Mouse (Mus musculus) midbrain, embryonic 15.5 days (tissue): ENCODE results near the gene 4931428L18Rik. TPM values are rescaled to one million over a fixed set of nuclear protein-coding genes. Genes with fewer than 3 reads are reported as not detected.

Experiments used
- ATAC-seq: fragments of 200-750 bp; cut with Nextera tagmentation; replicated peaks from 2 replicates; pipeline ENCODE4 v1.8.0; 2017; ENCODE audit warnings: moderate TSS enrichment
- H3K27ac ChIP-seq: fragments of 300-500 bp; sonication (generic); 2 replicates; pipeline ENCODE4 v1.5.1; 2015; ENCODE audit warnings: mild to moderate bottlenecking, inconsistent platforms
- H3K27me3 ChIP-seq: fragments of 300-500 bp; sonication (generic); replicated peaks from 2 replicates; pipeline ENCODE4 v1.6.1; 2015; ENCODE audit warnings: inconsistent platforms
- H3K36me3 ChIP-seq: fragments of 300-500 bp; sonication (generic); replicated peaks from 2 replicates; pipeline ENCODE4 v1.6.1; 2015; ENCODE audit warnings: inconsistent platforms
- H3K4me1 ChIP-seq: fragments of 300-500 bp; sonication (generic); 2 replicates; pipeline ENCODE4 v1.6.1; 2015; ENCODE audit warnings: inconsistent platforms
- H3K4me2 ChIP-seq: fragments of 300-500 bp; sonication (generic); 2 replicates; pipeline ENCODE4 v1.6.1; 2015; ENCODE audit warnings: inconsistent platforms, mild to moderate bottlenecking, moderate library complexity
- H3K4me3 ChIP-seq: fragments of 300-500 bp; sonication (generic); 2 replicates; pipeline ENCODE4 v1.5.1; 2015; ENCODE audit warnings: mild to moderate bottlenecking, inconsistent platforms
- H3K9ac ChIP-seq: fragments of 300-500 bp; sonication (generic); 2 replicates; pipeline ENCODE4 v1.6.1; 2015; ENCODE audit warnings: mild to moderate bottlenecking, inconsistent platforms
- H3K9me3 ChIP-seq: fragments of 300-500 bp; sonication (generic); 2 replicates; pipeline ENCODE4 v1.6.1; 2016; ENCODE audit warnings: inconsistent platforms
- WGBS: fragments of 180-500 bp; shearing (Covaris S2); methylation state at CpG from one replicate; pipeline ENCODE4 v1.1.7; 2015; ENCODE audit warnings: mixed read lengths; 5-methylcytosine and 5-hydroxymethylcytosine counted together
- polyA plus RNA-seq: library from polyadenylated mRNA; unstranded; fragments of >200 nt; fragmentation: Nextera tagmentation; extraction: Ambion mirVana; gene quantifications from 2 replicates; pipeline ENCODE4 v1.2.1, GENCODE M21; 2015

The 4931428L18Rik gene
- polyA plus RNA-seq, 1 experiment from 2014 or later: not detected

GRCm38 (mm10) chr1:31178264-31178663, 44.2 kb downstream of the 4931428L18Rik start:
- Histone ChIP-seq H3K4me3 (no peak overlapping the region), H3K27me3 (no peaks in the 10 kb centered on the region), H3K27ac (no peak overlapping the region), H3K36me3 (no peaks in the 10 kb centered on the region), H3K4me1 (no peaks in the 10 kb centered on the region), H3K9me3 (no peaks in the 10 kb centered on the region), H3K4me2 (no peak overlapping the region), H3K9ac (no peak overlapping the region)
- WGBS: 38% methylated on average over 1 of the region's 1 CpGs
- no peak for ATAC-seq

- no peak within 1 kb of the TSS for H3K27ac ChIP-seq
- no peak within 1 kb of the TSS for H3K4me3 ChIP-seq
- H3K4me1 ChIP-seq: no peaks in the 10 kb centered on the region
- no peak within 1 kb of the TSS for H3K9ac ChIP-seq
- H3K36me3 ChIP-seq: no peaks in the 10 kb centered on the region
- no peak within 1 kb of the TSS for H3K4me2 ChIP-seq
- H3K9me3 ChIP-seq: no peaks in the 10 kb centered on the region
- H3K27me3 ChIP-seq: no peaks in the 10 kb centered on the region
- 76% methylated on average over 5 of the region's 5 CpGs for WGBS
- ATAC-seq: no peak
Measured at GRCm38 (mm10) chr1:31176101-31176500, 46.4 kb downstream of the 4931428L18Rik start, which contains the start of gene Lgsn. Lgsn (plus strand) TSS chr1:31176401.

GRCm38 (mm10) chr1:31175401-31175800, 47.1 kb downstream of the 4931428L18Rik start:
- Histone ChIP-seq H3K9ac (no peak overlapping the region), H3K4me1 (no peaks in the 10 kb centered on the region), H3K4me2 (no peak overlapping the region), H3K4me3 (no peak overlapping the region), H3K36me3 (no peaks in the 10 kb centered on the region), H3K27me3 (no peaks in the 10 kb centered on the region), H3K9me3 (no peaks in the 10 kb centered on the region), H3K27ac (no peak overlapping the region)
- 77% methylated on average over 3 of the region's 3 CpGs for WGBS
- ATAC-seq: no peak

- H3K36me3 ChIP-seq: no peaks in the 10 kb centered on the region
- no peak for ATAC-seq
- H3K4me3 ChIP-seq: no peak overlapping the region
- 90% methylated on average over 7 of the region's 7 CpGs for WGBS
- no peak overlapping the region for H3K4me2 ChIP-seq
- H3K4me1 ChIP-seq: no peaks in the 10 kb centered on the region
- no peak overlapping the region for H3K27ac ChIP-seq
- no peaks in the 10 kb centered on the region for H3K27me3 ChIP-seq
- H3K9ac ChIP-seq: no peak overlapping the region
- no peaks in the 10 kb centered on the region for H3K9me3 ChIP-seq
Measured at GRCm38 (mm10) chr1:31165326-31166121, 57.0 kb downstream of the 4931428L18Rik start.

GRCm38 (mm10) chr1:31164527-31165189, 57.8 kb downstream of the 4931428L18Rik start:
- Histone ChIP-seq H3K27ac (no peak overlapping the region), H3K36me3 (no peaks in the 10 kb centered on the region), H3K9me3 (no peaks in the 10 kb centered on the region), H3K9ac (no peak overlapping the region), H3K4me1 (no peaks in the 10 kb centered on the region), H3K4me2 (no peak overlapping the region), H3K4me3 (no peak overlapping the region), H3K27me3 (no peaks in the 10 kb centered on the region)
- no peak for ATAC-seq
- WGBS: 84% methylated on average over 18 of the region's 18 CpGs

- Histone ChIP-seq H3K4me1 (no peaks in the 10 kb centered on the region), H3K27ac (no peak overlapping the region), H3K4me2 (no peak overlapping the region), H3K36me3 (no peaks in the 10 kb centered on the region), H3K27me3 (no peaks in the 10 kb centered on the region), H3K9ac (no peak overlapping the region), H3K4me3 (no peak overlapping the region), H3K9me3 (no peaks in the 10 kb centered on the region)
- no peak for ATAC-seq
- WGBS: 87% methylated on average over 2 of the region's 2 CpGs
Measured at GRCm38 (mm10) chr1:31156884-31157283, 65.6 kb downstream of the 4931428L18Rik start.

GRCm38 (mm10) chr1:31156185-31156584, 66.3 kb downstream of the 4931428L18Rik start:
- H3K9ac ChIP-seq: no peak overlapping the region
- H3K27ac ChIP-seq: no peak overlapping the region
- no peak overlapping the region for H3K4me3 ChIP-seq
- no peak overlapping the region for H3K4me2 ChIP-seq
- WGBS: 89% methylated on average over 2 of the region's 2 CpGs
- no peaks in the 10 kb centered on the region for H3K9me3 ChIP-seq
- no peaks in the 10 kb centered on the region for H3K27me3 ChIP-seq
- no peaks in the 10 kb centered on the region for H3K36me3 ChIP-seq
- ATAC-seq: no peak
- H3K4me1 ChIP-seq: no peaks in the 10 kb centered on the region

GRCm38 (mm10) chr1:31153793-31154349, 68.6 kb downstream of the 4931428L18Rik start:
- no peaks in the 10 kb centered on the region for H3K36me3 ChIP-seq
- no peaks in the 10 kb centered on the region for H3K27me3 ChIP-seq
- no peaks in the 10 kb centered on the region for H3K9me3 ChIP-seq
- no peaks in the 10 kb centered on the region for H3K4me1 ChIP-seq
- H3K4me3 ChIP-seq: no peak overlapping the region
- H3K4me2 ChIP-seq: no peak overlapping the region
- H3K9ac ChIP-seq: no peak overlapping the region
- peak; percentile 93 for ATAC-seq
- WGBS: 25% methylated on average over 7 of the region's 7 CpGs
- H3K27ac ChIP-seq: no peak overlapping the region

- H3K9me3 ChIP-seq: no peaks in the 10 kb centered on the region
- no peaks in the 10 kb centered on the region for H3K36me3 ChIP-seq
- no peak overlapping the region for H3K9ac ChIP-seq
- H3K4me2 ChIP-seq: no peak overlapping the region
- no peaks in the 10 kb centered on the region for H3K27me3 ChIP-seq
- 72% methylated on average over 2 of the region's 2 CpGs for WGBS
- no peak overlapping the region for H3K27ac ChIP-seq
- H3K4me3 ChIP-seq: no peak overlapping the region
- ATAC-seq: 0 out of 2 replicates have a peak, but pooled peaks have one; percentile 45
- no peaks in the 10 kb centered on the region for H3K4me1 ChIP-seq
Measured at GRCm38 (mm10) chr1:31152799-31153426, 69.6 kb downstream of the 4931428L18Rik start.

- ATAC-seq: no peak
- Histone ChIP-seq H3K9me3 (no peaks in the 10 kb centered on the region), H3K9ac (no peak overlapping the region), H3K4me2 (no peak overlapping the region), H3K36me3 (no peaks in the 10 kb centered on the region), H3K4me3 (no peak overlapping the region), H3K27me3 (no peaks in the 10 kb centered on the region), H3K27ac (no peak overlapping the region), H3K4me1 (no peaks in the 10 kb centered on the region)
- 68% methylated on average over 3 of the region's 3 CpGs for WGBS
Measured at GRCm38 (mm10) chr1:31150546-31150945, 71.9 kb downstream of the 4931428L18Rik start.

- WGBS: 69% methylated on average over 6 of the region's 6 CpGs
- ATAC-seq: no peak
- Histone ChIP-seq H3K27me3 (no peaks in the 10 kb centered on the region), H3K4me1 (no peaks in the 10 kb centered on the region), H3K27ac (no peak overlapping the region), H3K36me3 (no peaks in the 10 kb centered on the region), H3K4me2 (no peak overlapping the region), H3K9ac (no peak overlapping the region), H3K4me3 (no peak overlapping the region), H3K9me3 (no peaks in the 10 kb centered on the region)
Measured at GRCm38 (mm10) chr1:31149671-31150070, 72.8 kb downstream of the 4931428L18Rik start.

GRCm38 (mm10) chr1:31143571-31143970, 78.9 kb downstream of the 4931428L18Rik start:
- no peak overlapping the region for H3K4me2 ChIP-seq
- no peaks in the 10 kb centered on the region for H3K4me1 ChIP-seq
- H3K9me3 ChIP-seq: no peaks in the 10 kb centered on the region
- H3K27ac ChIP-seq: no peak overlapping the region
- H3K4me3 ChIP-seq: no peak overlapping the region
- H3K36me3 ChIP-seq: no peaks in the 10 kb centered on the region
- H3K9ac ChIP-seq: no peak overlapping the region
- ATAC-seq: no peak
- 82% methylated on average over 2 of the region's 2 CpGs for WGBS
- no peaks in the 10 kb centered on the region for H3K27me3 ChIP-seq
